Comparison of ENCODE assay signal across 8 mouse cellular contexts in the genomic region with DNA sequence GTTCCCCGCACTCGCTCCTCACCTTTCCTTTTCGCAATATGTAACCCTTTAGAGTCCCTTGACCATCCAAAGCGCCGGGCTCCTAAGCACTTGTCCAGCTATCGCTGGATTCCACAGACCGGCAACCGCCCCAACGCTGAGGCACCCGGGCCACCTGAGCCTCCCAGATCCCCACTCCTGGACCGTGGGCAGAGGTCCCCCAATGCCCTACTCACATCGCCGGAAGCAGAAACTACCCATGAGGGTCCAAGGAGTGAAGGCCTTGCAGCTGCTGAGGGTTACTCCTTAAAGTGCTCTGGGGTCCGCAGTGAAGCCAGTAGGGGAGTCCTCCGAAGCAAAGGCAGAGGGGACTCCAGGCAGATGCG. TPM values are rescaled to one million over a fixed set of nuclear protein-coding genes. Genes with fewer than 3 reads are reported as not detected.
DNase-seq lines count a peak whose midpoint lies in the region; ATAC-seq lines count a peak whose summit lies in the region.

No protein-coding gene starts in this region.

- 0 out of 2 replicates have a peak overlapping the region, but pooled peaks have one; percentile 50 for H3K27ac ChIP-seq in neural tube, embryonic 11.5 days (ENCODE audit: low read depth, low read length)

- H3K4me3 ChIP-seq in neural tube, embryonic 11.5 days (ENCODE audit: low read depth, low read length): peak overlapping the region; percentile 75

- peaks cover 14% of the 10 kb centered on the region for H3K27me3 ChIP-seq in neural tube, embryonic 11.5 days (ENCODE audit: control insufficient read depth, insufficient read depth, low read length)

- H3K9me3 ChIP-seq in neural tube, embryonic 11.5 days (ENCODE audit: control insufficient read depth, low read length): no peaks in the 10 kb centered on the region

- H3K4me2 ChIP-seq in neural tube, embryonic 11.5 days (ENCODE audit: low read depth): peak overlapping the region; percentile 97

- DNase-seq in cerebellum, postnatal 10 days: peak; percentile 56 to 68
- no peak for DNase-seq in cerebellum, adult 8-10 months
- DNase-seq in right cerebral cortex, adult 18-20 months: peak; percentile 32
- no peak for DNase-seq in right cerebral cortex, postnatal 25 days
- DNase-seq in layer of hippocampus, postnatal 25 days (ENCODE audit: extremely low spot score in 1 of 2, low spot score in 1 of 2): peak; percentile 35 to 40
- DNase-seq in neural tube, embryonic 11.5 days (ENCODE audit: low spot score): peak; percentile 58
- no peak for DNase-seq in urinary bladder, postnatal 36 days (ENCODE audit: low spot score in 2 of 2)

- no peaks in the 10 kb centered on the region for H3K36me3 ChIP-seq in neural tube, embryonic 11.5 days (ENCODE audit: control insufficient read depth, insufficient read depth, low read length)

- H3K9ac ChIP-seq in neural tube, embryonic 11.5 days (ENCODE audit: low read length): peak overlapping the region; percentile 71

- WGBS in neural tube, embryonic 11.5 days: 2% methylated on average over 16 of the region's 16 CpGs

- peaks cover 3% of the 10 kb centered on the region; the same call in 1 of the 2 replicates for H3K4me1 ChIP-seq in neural tube, embryonic 11.5 days (ENCODE audit: control insufficient read depth, insufficient read depth, low read length)

- ATAC-seq in neural tube, embryonic 11.5 days (ENCODE audit: insufficient read depth, low FRiP score, low TSS enrichment): peak; percentile 13
- ATAC-seq in megakaryocyte progenitor cell, adult 5-6 weeks (replicated peaks; ENCODE audit: poor library complexity): no peak

RNA-seq across cellular contexts. Expression of gene Lrrc7, which starts 1.1 kb away (rescaled TPM):
- 100 to 1,000 TPM; 101 to 138 TPM for total RNA-seq in layer of hippocampus, postnatal 25 days (2021)
- 1.7 and 1.9 TPM in 2 replicates for polyA plus RNA-seq in neural tube, embryonic 11.5 days (2014; fragmentation: Nextera tagmentation; extraction: Ambion mirVana)
- total RNA-seq in megakaryocyte progenitor cell, adult 5-6 weeks (2015): not detected in 2 replicates
- total RNA-seq in megakaryocyte progenitor cell, adult 5-6 weeks (2017): not detected in 2 replicates

Comparison
In these comparisons a context has a peak if more than half of its experiments do, and no peak if none do; other contexts are left out.
1. DNase-seq: peak in cerebellum, postnatal 10 days (2 of 2), right cerebral cortex, adult 18-20 months (single experiment), layer of hippocampus, postnatal 25 days (2 of 2) and neural tube, embryonic 11.5 days (single experiment); none in cerebellum, adult 8-10 months (single experiment), right cerebral cortex, postnatal 25 days (single experiment) and urinary bladder, postnatal 36 days (0 of 2).
2. RNA of gene Lrrc7, which starts 1.1 kb away (total RNA-seq): 101 to 138 TPM in layer of hippocampus, postnatal 25 days; not detected in megakaryocyte progenitor cell, adult 5-6 weeks; every median in the first group is over 100 times any median in the second.